Mouse (Mus musculus) cerebellum, adult 2 months (tissue): ENCODE measurements around the gene Med13l.

Source experiments
- CTCF ChIP-seq: fragments of 200-500 bp; IDR thresholded peaks from 2 replicates; pipeline ENCODE4 v1.5.1; 2011; ENCODE audit warnings: low read depth, mild to moderate bottlenecking, control low read depth, low read length, moderate library complexity, borderline replicate concordance; ENCODE audit not compliant: insufficient read depth
- POLR2A ChIP-seq: fragments of 200-500 bp; IDR thresholded peaks from 2 replicates; pipeline ENCODE4 v1.6.1; 2011; ENCODE audit warnings: low read length, control low read depth, borderline replicate concordance; ENCODE audit not compliant: insufficient read depth

GRCm38 (mm10) chr5:118514842-118515241 is 45.6 kb upstream of the Med13l start:
- TF ChIP-seq CTCF: no peak
- no peak for TF ChIP-seq POLR2A
